Mouse (Mus musculus): ENCODE measurements at regions not wholly inside any gene's neighbourhood (a gene's known extent, or its start where the extent isn't known, plus 50 kb on each side); places are given as distances from the start of the nearest gene placed in this dataset.
"Not testable (repeated sequence)": the region's sequence is repeated elsewhere in the genome, so short reads cannot be mapped to it uniquely, and the experiment has no call there.

- intact Hi-C loops (cut with DNase I), result no loop called here
- DNase-seq (ENCODE audit: low spot score), result no peak
Observed at GRCm38 (mm10) chr6:59102090-59102489, 77.7 kb upstream of the Fam13a start.

GRCm38 (mm10) chr6:59103936-59104335 lies 79.6 kb upstream of the Fam13a start:
- no peak for DNase-seq (ENCODE audit: low spot score)
- intact Hi-C loops (cut with DNase I), result no loop called here

- intact Hi-C loops (cut with DNase I), result no loop called here
- DNase-seq (ENCODE audit: low spot score), result no peak
Observed at GRCm38 (mm10) chr6:59104496-59104895, 80.1 kb upstream of the Fam13a start.

- intact Hi-C loops (cut with DNase I), result no loop called here
- no peak for DNase-seq (ENCODE audit: low spot score)
Observed at GRCm38 (mm10) chr6:59108102-59108501, 83.8 kb upstream of the Fam13a start.

GRCm38 (mm10) chr6:59132410-59132809 lies 76.3 kb upstream of the Tigd2 start:
- intact Hi-C loops (cut with DNase I), result no loop called here
- DNase-seq (ENCODE audit: low spot score), result no peak

GRCm38 (mm10) chr6:59133800-59134199 lies 74.9 kb upstream of the Tigd2 start:
- DNase-seq (ENCODE audit: low spot score); intact Hi-C loops (cut with DNase I): not testable (repeated sequence)

- intact Hi-C loops (cut with DNase I), result no loop called here
- DNase-seq (ENCODE audit: low spot score), result no peak
Observed at GRCm38 (mm10) chr6:59139702-59140101, 69.0 kb upstream of the Tigd2 start.

- DNase-seq (ENCODE audit: low spot score), result no peak
- intact Hi-C loops (cut with DNase I), result no loop called here
Observed at GRCm38 (mm10) chr6:59142050-59142449, 66.6 kb upstream of the Tigd2 start.

GRCm38 (mm10) chr6:59147421-59147820 lies 61.2 kb upstream of the Tigd2 start:
- intact Hi-C loops (cut with DNase I), result no loop called here
- no peak for DNase-seq (ENCODE audit: low spot score)

GRCm38 (mm10) chr6:59155636-59156035 lies 53.0 kb upstream of the Tigd2 start:
- DNase-seq (ENCODE audit: low spot score), result no peak
- intact Hi-C loops (cut with DNase I), result loop anchor here (2.0 kb wide), 1 partner anchor 59 kb away; no protein-coding TSS in a partner anchor
